Mouse (Mus musculus): ENCODE measurements around the gene Klhl25. TPM values are rescaled to one million over a fixed set of nuclear protein-coding genes. Genes with fewer than 3 reads are reported as not detected.
A peak's percentile ranks its signal among the peaks of the same experiment; 100 is the strongest.
"Not testable (repeated sequence)": the region's sequence is repeated elsewhere in the genome, so short reads cannot be mapped to it uniquely, and the experiment has no call there.

Klhl25 gene
- total RNA-seq, 2 experiments from 2014 or later = 4.9 to 5.4 TPM

DNA sequence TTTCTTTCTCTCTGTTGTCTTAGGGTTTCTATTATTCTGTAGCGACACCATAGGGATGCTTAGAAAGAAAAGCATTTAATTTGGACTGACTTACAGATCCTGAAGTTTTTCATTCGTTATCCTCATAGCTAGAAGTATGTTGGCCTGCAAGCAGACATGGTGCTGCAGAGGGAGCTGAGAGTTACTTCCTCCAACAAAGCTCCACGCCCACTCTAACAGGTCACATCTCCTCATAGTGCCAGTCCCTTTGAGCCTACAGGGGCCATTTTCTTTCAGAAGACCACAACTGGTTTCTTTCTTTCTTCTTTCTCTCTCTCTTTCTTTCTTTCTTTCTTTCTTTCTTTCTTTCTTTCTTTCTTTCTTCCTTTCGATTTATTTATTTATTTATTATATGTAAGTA is 8.0 kb upstream of the Klhl25 start:
- intact Hi-C loops (cut with DNase I) = no loop called here
- DNase-seq = no peak

GRCm38 (mm10) chr7:75842306-75842705 is 5.8 kb upstream of the Klhl25 start:
- intact Hi-C loops (cut with DNase I) = no loop called here

DNA sequence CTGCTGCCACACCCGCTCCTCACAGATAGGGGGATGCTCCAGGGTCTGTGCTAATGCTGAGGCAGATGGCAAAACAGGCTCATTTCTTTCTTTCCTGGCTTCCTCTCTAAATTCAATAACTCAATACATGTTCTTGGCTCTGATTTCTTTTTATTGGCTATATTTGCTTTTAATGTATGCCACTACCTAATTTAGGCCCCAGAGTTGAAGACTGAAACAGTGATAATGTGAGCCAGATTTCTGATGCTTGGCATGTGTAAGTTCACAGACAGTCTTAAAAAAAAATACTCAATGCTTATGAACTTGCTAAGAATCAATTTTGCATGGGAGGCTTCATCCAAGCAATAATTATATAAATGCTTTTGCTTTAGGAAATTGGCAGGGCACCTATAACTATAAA is 2.2 kb upstream of the Klhl25 start:
- intact Hi-C loops (cut with DNase I) = loop anchor here (5.0 kb wide), 1 partner anchor 36 kb away; no protein-coding TSS in a partner anchor
- DNase-seq = no peak

More at GRCm38 (mm10) chr7:75842306-75842705, 5.8 kb upstream of the Klhl25 start:
- no peak for DNase-seq

DNA sequence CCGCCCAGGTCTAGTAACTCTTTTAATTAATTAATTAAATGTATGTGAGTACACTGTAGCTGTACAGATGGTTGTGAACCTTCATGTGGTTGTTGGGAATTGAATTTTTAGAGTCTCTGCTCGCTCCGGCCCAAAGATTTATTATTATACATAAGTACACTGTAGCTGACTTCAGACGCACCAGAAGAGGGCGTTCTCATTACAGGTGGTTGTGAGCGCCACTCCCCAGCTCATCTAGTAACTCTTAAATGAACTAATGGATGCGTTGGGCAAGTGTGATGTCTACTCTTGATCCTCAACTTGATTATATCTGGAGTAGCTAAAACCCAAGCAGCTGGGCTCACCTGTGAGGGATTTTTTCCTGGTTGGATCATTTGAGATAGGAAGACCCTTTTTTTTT is 1.2 kb upstream of the Klhl25 start:
- intact Hi-C loops (cut with DNase I) = loop anchor here (5.0 kb wide), 1 partner anchor 35 kb away; no protein-coding TSS in a partner anchor
- no peak for DNase-seq

- DNase-seq = no peak
- intact Hi-C loops (cut with DNase I) = loop anchor here (5.0 kb wide), 1 partner anchor 35 kb away; no protein-coding TSS in a partner anchor
Observed at GRCm38 (mm10) chr7:75847489-75847888, 621 bp upstream of the Klhl25 start.

DNA sequence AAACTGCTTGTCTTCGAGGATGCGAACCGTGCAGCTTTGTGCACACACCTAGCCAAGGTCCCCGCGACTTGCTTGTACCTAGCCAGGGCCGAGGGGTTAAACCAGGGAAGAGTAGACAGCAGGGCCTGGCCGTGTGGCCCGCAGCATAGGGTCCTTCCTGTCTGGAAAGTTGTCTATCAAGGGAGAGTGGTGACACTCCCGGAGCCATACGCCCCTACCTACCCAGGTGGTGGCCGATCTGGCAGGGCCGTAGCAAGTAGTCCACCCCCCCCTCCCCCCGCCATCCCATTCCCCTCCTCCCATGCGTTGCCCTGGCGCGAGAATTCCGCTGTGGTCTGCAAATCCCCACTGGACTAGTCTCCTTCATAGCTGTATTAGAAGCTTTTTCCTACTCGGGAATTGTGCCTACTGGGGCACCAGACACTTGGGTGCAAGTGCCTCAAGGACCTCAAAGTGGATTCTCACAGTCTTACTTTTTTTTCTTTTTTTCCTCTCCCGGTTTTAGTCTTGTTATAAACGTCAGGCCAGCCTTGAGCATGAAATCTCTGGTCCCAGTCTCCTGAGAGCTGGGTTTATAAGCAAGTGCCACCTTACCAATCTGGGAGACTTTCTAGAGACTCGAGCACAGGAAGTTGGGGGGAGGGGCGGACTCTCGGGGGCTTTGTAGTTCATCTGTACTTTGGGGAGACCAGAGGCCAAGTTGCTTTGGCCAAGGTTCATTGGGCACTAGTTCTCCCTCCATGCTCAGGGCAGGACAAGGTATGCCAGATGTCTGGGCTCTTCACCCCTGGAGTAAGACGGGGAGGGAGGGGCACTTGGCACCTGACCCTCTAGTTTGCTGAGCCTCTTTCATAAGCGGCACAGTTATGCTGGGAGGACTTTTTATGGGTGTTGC is 913 bp downstream of the Klhl25 start:
- intact Hi-C loops (cut with DNase I) = loop anchor here (5.0 kb wide), 1 partner anchor 33 kb away; no protein-coding TSS in a partner anchor

DNA sequence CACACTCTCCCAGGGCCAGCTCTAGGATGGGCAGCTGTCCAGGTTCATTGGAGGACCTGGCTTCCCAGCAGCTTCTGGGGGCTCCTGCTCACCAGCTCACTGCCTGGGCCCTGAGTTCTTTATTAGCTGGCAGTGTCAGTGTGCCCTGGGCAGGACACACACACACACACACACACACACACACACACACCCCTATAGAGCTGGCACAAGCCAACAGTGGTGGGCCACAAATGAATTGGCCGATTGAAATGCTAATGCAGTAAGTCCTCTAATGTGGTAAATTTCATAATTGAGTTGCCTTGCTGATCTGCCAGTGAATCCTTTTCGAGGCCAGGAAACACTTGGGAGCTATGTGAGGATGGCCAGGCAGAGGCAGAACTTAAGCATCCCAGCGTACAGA is 2.3 kb downstream of the Klhl25 start:
- DNase-seq; intact Hi-C loops (cut with DNase I): not testable (repeated sequence)

More for the DNA sequence above, 913 bp downstream of the Klhl25 start:
- peak; percentile 20 to 40 for DNase-seq

- intact Hi-C loops (cut with DNase I) = loop anchor here (1.0 kb wide), 1 partner anchor 85 kb away; no protein-coding TSS in a partner anchor
Observed at GRCm38 (mm10) chr7:75851290-75851689, 3.2 kb downstream of the Klhl25 start.

DNA sequence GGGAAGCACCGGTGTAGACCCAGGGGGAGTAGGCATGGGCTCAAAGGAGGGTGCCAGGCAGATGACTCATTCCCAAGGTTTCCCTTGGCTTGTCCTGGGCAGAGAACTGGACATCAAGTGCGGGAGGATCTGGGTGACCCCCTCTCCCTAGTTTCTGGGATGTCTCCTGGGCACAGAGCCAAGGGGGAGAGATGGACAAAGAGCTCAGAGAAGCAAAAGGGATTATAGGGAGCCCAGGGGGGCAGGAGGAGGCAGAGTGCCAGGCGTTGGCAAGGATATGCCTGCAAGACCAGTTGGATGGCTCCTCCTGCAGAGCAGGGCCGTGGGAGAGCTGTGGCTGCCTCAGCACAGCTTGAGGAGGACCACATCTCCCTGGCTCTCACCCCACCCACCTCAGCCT is 4.3 kb downstream of the Klhl25 start:
- intact Hi-C loops (cut with DNase I) = no loop called here
- DNase-seq = no peak

More at GRCm38 (mm10) chr7:75851290-75851689, 3.2 kb downstream of the Klhl25 start:
- DNase-seq = no peak

DNA sequence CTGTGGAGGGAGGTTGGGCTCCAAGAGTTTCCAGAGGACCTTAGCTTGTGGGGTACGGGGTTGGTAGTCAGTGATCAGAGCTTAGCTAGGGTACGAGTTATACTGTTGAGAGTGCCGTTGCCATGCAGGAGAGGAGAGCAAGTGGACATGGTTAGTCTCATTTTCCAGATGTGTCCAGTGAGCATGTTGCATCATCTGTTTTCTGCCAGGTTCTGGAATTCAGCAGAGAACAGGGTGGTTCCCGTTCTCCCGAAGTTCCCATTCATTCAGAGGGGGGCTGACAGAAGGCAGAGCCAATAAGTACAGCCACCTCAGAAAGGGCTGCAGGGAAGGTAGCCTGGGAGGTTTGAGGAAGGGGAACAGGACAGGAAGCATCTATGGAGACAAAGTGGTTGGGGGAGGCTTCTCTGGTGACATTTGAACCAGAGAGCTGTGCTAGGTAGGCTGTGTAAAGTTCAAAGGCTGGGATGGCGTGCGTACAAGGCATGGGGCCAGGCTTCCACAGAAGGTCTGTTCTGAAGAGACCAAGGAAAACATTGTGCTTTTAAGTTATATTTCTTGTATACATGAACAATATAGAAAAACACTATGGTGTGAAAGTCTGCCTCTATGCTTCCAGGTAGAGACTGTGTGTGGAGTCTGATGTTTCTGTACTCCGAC is 5.2 kb downstream of the Klhl25 start:
- intact Hi-C loops (cut with DNase I) = no loop called here
- no peak for DNase-seq

DNA sequence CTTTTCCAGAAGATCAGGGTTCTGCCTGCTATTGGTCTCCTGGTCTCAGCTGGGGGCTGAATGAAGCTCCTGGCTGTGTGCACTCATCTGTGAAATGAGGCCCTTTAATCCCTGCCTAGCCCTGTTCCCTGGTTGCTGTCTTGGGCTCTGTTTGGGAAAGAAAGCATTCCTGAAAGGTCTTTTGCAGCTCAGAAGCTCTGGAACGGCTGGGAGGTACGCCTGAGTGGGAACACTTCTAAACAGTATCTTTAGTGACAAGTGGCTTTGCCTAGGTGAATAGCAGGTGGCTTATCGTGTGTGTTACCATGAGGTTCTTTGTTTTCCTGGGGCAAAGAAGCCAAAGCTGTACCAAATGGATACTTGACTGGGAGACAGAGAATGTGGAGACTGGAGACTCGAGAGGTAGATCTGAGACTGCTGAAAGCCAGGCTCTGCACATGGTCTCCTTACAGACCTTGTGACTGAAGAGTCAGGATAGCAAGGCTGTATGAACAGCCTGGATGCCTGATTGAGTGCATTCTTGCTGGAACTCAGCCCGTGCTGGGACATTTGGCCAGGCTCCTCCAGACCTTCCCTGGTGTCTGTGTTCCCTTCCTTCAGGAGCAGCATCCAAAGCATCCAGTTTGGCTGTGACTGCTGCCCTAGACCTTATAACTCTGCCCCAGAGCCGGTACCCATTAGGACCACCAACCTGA is 6.3 kb downstream of the Klhl25 start:
- intact Hi-C loops (cut with DNase I) = no loop called here
- DNase-seq = no peak

- DNase-seq = no peak
- intact Hi-C loops (cut with DNase I) = no loop called here
Observed at GRCm38 (mm10) chr7:75855028-75855427, 6.9 kb downstream of the Klhl25 start.

DNA sequence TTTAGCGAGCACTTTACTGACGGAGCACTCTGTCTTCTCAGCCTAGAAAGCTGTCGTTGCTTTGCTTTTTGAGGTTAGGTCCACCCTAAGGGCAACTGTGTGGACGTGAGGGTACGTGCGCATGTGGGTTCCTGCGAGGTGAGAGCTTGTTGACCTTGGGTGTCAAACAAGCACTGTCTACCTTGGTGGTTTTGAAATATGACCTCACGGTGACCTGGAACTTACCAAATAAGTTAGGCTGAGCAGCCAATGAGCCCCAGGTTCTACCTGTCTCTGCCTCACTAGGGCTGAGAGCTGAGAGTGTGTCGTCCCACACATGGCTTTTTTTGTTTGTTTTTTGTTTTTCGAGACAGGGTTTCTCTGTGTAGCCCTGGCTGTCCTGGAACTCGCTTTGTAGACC is 8.1 kb downstream of the Klhl25 start:
- no peak for DNase-seq
- intact Hi-C loops (cut with DNase I) = no loop called here

DNA sequence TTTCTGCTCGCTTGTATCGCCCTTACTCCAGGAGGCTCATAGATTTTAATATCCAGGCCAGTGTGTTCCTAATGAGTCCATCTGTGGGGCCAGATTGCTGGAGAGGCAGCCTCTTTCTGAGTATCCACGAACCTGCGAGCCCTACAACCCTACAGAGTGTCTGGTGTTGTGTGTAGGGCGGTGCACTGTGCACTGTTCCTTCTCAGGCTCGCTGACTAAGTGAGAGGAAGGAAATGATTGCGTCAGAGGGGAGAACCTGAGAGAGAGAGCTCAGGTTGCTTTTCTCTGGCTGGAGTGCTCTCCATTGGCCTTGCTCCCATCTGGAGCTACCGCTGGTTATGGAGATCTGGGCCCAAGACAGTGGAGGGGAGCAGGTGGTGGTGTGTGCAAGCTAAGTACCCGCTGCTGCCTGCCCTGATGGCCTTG is 11.7 kb downstream of the Klhl25 start:
- DNase-seq = no peak
- intact Hi-C loops (cut with DNase I) = no loop called here

DNA sequence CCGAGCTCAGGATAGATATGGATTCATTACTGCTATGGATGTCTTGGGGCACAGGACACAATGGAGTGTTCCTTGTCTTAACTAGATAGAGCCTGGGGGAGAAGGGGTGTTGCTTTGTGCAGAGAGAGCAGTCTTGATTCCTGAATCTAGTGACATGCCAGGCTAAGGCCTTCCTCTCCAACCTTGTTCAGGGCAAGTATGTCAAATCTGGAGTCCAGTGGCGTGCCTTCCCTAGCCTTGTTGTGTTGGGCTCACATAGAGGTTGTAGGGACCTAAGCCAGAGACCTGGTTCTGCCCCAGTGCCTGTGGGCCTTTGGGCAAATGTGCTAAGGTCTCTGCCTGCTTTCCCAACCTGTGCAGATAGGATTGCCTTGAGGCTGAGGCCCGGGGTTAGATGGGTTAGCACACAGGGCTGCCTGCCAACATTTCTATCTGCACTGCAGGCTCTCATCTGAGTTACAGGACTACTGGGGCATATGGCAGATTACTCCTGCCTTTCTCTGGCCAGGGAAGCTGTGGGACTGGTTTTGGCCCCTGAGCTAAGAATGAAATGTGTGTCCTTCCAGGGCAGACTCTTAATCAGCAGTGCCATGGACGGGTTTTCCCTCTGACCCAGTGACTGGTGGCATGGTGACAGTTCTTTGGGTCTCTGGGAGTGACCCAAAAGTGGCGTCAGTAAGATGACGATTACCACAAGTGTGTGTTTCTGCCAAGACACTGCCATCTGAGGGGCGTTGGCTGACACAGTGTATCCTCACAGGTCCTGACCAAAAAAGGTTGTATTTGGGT is 13.7 kb downstream of the Klhl25 start:
- intact Hi-C loops (cut with DNase I) = loop anchor here (2.0 kb wide), 1 partner anchor 101 kb away; no protein-coding TSS in a partner anchor
- DNase-seq = not testable (repeated sequence)

DNA sequence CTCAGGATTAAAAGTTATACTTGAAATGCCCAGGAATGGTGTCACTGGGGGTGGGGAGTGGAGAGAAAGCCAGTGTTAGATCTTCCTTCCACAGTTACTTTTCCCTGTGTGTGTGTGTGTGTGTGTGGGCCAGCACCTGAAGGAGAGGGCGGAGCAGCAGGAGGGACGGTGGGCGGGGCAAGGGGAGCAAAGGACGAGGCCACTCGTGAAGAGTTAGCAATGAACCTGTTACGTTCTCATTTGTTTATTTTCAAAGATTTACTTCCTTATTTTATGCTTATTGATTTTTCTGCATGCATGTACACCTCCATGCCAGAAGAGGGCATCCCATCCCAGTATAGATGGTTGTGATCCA is 14.3 kb downstream of the Klhl25 start:
- intact Hi-C loops (cut with DNase I) = loop anchor here (2.0 kb wide), 1 partner anchor 102 kb away; no protein-coding TSS in a partner anchor
- DNase-seq = not testable (repeated sequence)

- intact Hi-C loops (cut with DNase I) = loop anchor here (2.0 kb wide), 1 partner anchor 103 kb away; no protein-coding TSS in a partner anchor
- not testable (repeated sequence) for DNase-seq
Observed at GRCm38 (mm10) chr7:75863248-75863911, 15.3 kb downstream of the Klhl25 start.

DNA sequence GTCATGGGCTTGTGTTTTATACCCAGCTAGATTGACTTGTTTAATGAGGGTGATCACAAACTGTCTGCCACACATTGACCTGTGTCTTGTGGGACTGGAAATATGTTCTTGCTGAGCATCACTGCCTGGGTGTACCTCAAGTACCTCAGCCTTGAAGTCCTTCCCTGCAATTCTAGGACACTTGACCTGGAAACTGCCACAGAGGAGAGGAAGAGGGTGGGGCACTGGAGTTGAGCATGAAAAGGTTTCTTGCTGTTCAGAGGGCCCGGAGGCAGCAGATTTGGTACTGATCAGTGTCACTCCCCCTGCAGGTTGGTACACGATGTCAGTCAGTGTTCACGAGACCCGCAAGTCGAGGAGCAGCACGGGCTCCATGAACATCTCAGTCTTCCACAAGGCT is 16.9 kb downstream of the Klhl25 start:
- no peak for DNase-seq
- intact Hi-C loops (cut with DNase I) = no loop called here

GRCm38 (mm10) chr7:75866557-75866956 is 18.4 kb downstream of the Klhl25 start:
- intact Hi-C loops (cut with DNase I) = no loop called here

More at GRCm38 (mm10) chr7:75866557-75866956, 18.4 kb downstream of the Klhl25 start:
- DNase-seq = no peak
